Mouse (Mus musculus): ENCODE measurements around the gene Dhps. TPM values are rescaled to one million over a fixed set of nuclear protein-coding genes. Genes with fewer than 3 reads are reported as not detected.

The Dhps gene
- polyA plus RNA-seq, 1 experiment = 20.0 TPM

GRCm38 (mm10) chr8:85095566-85095965 is 24.0 kb downstream of the Dhps start:
- Histone ChIP-seq H3K27me3 (ENCODE audit: control insufficient read depth, insufficient read depth, low read length) (no peaks in the 10 kb centered on the region), H3K27ac (ENCODE audit: control insufficient read depth, insufficient read depth, low read depth, low read length) (no peak overlapping the region), H3K4me3 (ENCODE audit: control insufficient read depth, low read depth, low read length) (no peak overlapping the region), H3K36me3 (ENCODE audit: control insufficient read depth, insufficient read depth, low read length) (no peaks in the 10 kb centered on the region; the same call in 1 of the 2 replicates), H3K4me1 (ENCODE audit: control insufficient read depth, insufficient read depth, low read length) (peaks cover 2% of the 10 kb centered on the region)
- TF ChIP-seq POLR2A (IDR thresholded peaks at IDR 0.05; ENCODE audit: control insufficient read depth, low read depth, low read length) (no peak), CTCF (IDR thresholded peaks at IDR 0.05; ENCODE audit: control insufficient read depth, insufficient read depth, insufficient replicate concordance, low read depth, low read length) (no peak)

- H3K4me1 ChIP-seq (ENCODE audit: control insufficient read depth, insufficient read depth, low read length) = peaks cover 2% of the 10 kb centered on the region
- H3K36me3 ChIP-seq (ENCODE audit: control insufficient read depth, insufficient read depth, low read length) = no peaks in the 10 kb centered on the region; the same call in 1 of the 2 replicates
- H3K27me3 ChIP-seq (ENCODE audit: control insufficient read depth, insufficient read depth, low read length) = no peaks in the 10 kb centered on the region
- H3K27ac ChIP-seq (ENCODE audit: control insufficient read depth, insufficient read depth, low read depth, low read length) = no peak overlapping the region
- TF ChIP-seq POLR2A (IDR thresholded peaks at IDR 0.05; ENCODE audit: control insufficient read depth, low read depth, low read length) (no peak), CTCF (IDR thresholded peaks at IDR 0.05; ENCODE audit: control insufficient read depth, insufficient read depth, insufficient replicate concordance, low read depth, low read length) (no peak)
- H3K4me3 ChIP-seq (ENCODE audit: control insufficient read depth, low read depth, low read length) = no peak overlapping the region
Measured at GRCm38 (mm10) chr8:85096196-85096595, 24.6 kb downstream of the Dhps start.

GRCm38 (mm10) chr8:85096850-85097249 is 25.3 kb downstream of the Dhps start:
- H3K4me1 ChIP-seq (ENCODE audit: control insufficient read depth, insufficient read depth, low read length) = peaks cover under 1% of the 10 kb centered on the region; the same call in 1 of the 2 replicates
- H3K27ac ChIP-seq (ENCODE audit: control insufficient read depth, insufficient read depth, low read depth, low read length) = no peak overlapping the region
- H3K27me3 ChIP-seq (ENCODE audit: control insufficient read depth, insufficient read depth, low read length) = no peaks in the 10 kb centered on the region
- no peaks in the 10 kb centered on the region; the same call in 1 of the 2 replicates for H3K36me3 ChIP-seq (ENCODE audit: control insufficient read depth, insufficient read depth, low read length)
- no peak for TF ChIP-seq POLR2A (IDR thresholded peaks at IDR 0.05; ENCODE audit: control insufficient read depth, low read depth, low read length)
- no peak for TF ChIP-seq CTCF (IDR thresholded peaks at IDR 0.05; ENCODE audit: control insufficient read depth, insufficient read depth, insufficient replicate concordance, low read depth, low read length)
- H3K4me3 ChIP-seq (ENCODE audit: control insufficient read depth, low read depth, low read length) = no peak overlapping the region

- Histone ChIP-seq H3K4me3 (ENCODE audit: control insufficient read depth, low read depth, low read length) (no peak overlapping the region), H3K27me3 (ENCODE audit: control insufficient read depth, insufficient read depth, low read length) (no peaks in the 10 kb centered on the region), H3K4me1 (ENCODE audit: control insufficient read depth, insufficient read depth, low read length) (no peaks in the 10 kb centered on the region), H3K36me3 (ENCODE audit: control insufficient read depth, insufficient read depth, low read length) (no peaks in the 10 kb centered on the region; the same call in 1 of the 2 replicates), H3K27ac (ENCODE audit: control insufficient read depth, insufficient read depth, low read depth, low read length) (no peak overlapping the region)
- TF ChIP-seq CTCF (IDR thresholded peaks at IDR 0.05; ENCODE audit: control insufficient read depth, insufficient read depth, insufficient replicate concordance, low read depth, low read length) = no peak
- no peak for TF ChIP-seq POLR2A (IDR thresholded peaks at IDR 0.05; ENCODE audit: control insufficient read depth, low read depth, low read length)
Measured at GRCm38 (mm10) chr8:85100076-85100665, 28.6 kb downstream of the Dhps start.

GRCm38 (mm10) chr8:85113241-85113640 is 41.7 kb downstream of the Dhps start:
- Histone ChIP-seq H3K36me3 (ENCODE audit: control insufficient read depth, insufficient read depth, low read length) (no peaks in the 10 kb centered on the region), H3K4me1 (ENCODE audit: control insufficient read depth, insufficient read depth, low read length) (peaks cover 6% of the 10 kb centered on the region), H3K27me3 (ENCODE audit: control insufficient read depth, insufficient read depth, low read length) (no peaks in the 10 kb centered on the region), H3K4me3 (ENCODE audit: control insufficient read depth, low read depth, low read length) (no peak overlapping the region), H3K27ac (ENCODE audit: control insufficient read depth, insufficient read depth, low read depth, low read length) (no peak overlapping the region)
- TF ChIP-seq CTCF (IDR thresholded peaks at IDR 0.05; ENCODE audit: control insufficient read depth, insufficient read depth, insufficient replicate concordance, low read depth, low read length) (no peak), POLR2A (IDR thresholded peaks at IDR 0.05; ENCODE audit: control insufficient read depth, low read depth, low read length) (no peak)

- Histone ChIP-seq H3K4me3 (ENCODE audit: control insufficient read depth, low read depth, low read length) (no peak overlapping the region), H3K27me3 (ENCODE audit: control insufficient read depth, insufficient read depth, low read length) (no peaks in the 10 kb centered on the region), H3K27ac (ENCODE audit: control insufficient read depth, insufficient read depth, low read depth, low read length) (no peak overlapping the region), H3K4me1 (ENCODE audit: control insufficient read depth, insufficient read depth, low read length) (peaks cover 6% of the 10 kb centered on the region), H3K36me3 (ENCODE audit: control insufficient read depth, insufficient read depth, low read length) (no peaks in the 10 kb centered on the region)
- no peak for TF ChIP-seq POLR2A (IDR thresholded peaks at IDR 0.05; ENCODE audit: control insufficient read depth, low read depth, low read length)
- TF ChIP-seq CTCF (IDR thresholded peaks at IDR 0.05; ENCODE audit: control insufficient read depth, insufficient read depth, insufficient replicate concordance, low read depth, low read length) = no peak
Measured at GRCm38 (mm10) chr8:85115501-85115900, 43.9 kb downstream of the Dhps start.

- no peak for TF ChIP-seq CTCF (IDR thresholded peaks at IDR 0.05; ENCODE audit: control insufficient read depth, insufficient read depth, insufficient replicate concordance, low read depth, low read length)
- TF ChIP-seq POLR2A (IDR thresholded peaks at IDR 0.05; ENCODE audit: control insufficient read depth, low read depth, low read length) = no peak
- H3K27me3 ChIP-seq (ENCODE audit: control insufficient read depth, insufficient read depth, low read length) = no peaks in the 10 kb centered on the region
- H3K4me3 ChIP-seq (ENCODE audit: control insufficient read depth, low read depth, low read length) = no peak overlapping the region
- H3K36me3 ChIP-seq (ENCODE audit: control insufficient read depth, insufficient read depth, low read length) = no peaks in the 10 kb centered on the region
- no peak overlapping the region for H3K27ac ChIP-seq (ENCODE audit: control insufficient read depth, insufficient read depth, low read depth, low read length)
- H3K4me1 ChIP-seq (ENCODE audit: control insufficient read depth, insufficient read depth, low read length) = peaks cover 5% of the 10 kb centered on the region
Measured at GRCm38 (mm10) chr8:85116984-85117383, 45.4 kb downstream of the Dhps start.
